Mouse (Mus musculus): Measurements from ENCODE around the gene Nova2.

The Nova2 gene

GRCm38 (mm10) chr7:19012882-19013281 is 87.2 kb downstream of the Nova2 start:
- peak; percentile 30 for DNase-seq

DNA sequence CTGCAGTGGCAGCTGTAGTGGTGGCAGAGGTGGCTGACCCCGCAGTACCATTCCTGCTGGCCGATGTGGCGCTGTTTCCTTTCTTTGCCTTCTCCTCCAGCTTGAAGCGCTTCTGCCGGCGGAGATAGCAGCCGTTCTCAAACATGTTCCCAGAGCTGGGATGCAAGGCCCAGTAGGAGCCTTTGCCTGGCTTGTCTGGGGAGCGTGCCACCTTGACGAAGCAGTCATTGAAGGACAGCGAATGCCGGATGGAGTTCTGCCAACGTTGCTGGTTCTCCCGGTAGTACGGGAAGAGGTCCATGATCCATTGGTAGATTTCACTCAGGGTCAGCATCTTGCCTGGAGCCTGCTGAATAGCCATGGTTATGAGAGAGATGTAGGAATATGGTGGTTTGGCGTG is 88.8 kb downstream of the Nova2 start:
- no peak for DNase-seq
